Mouse (Mus musculus): ENCODE data around the gene Gm4064.
"Not testable (repeated sequence)": the region's sequence is repeated elsewhere in the genome, so short reads cannot be mapped to it uniquely, and the experiment has no call there.

The Gm4064 gene

DNA sequence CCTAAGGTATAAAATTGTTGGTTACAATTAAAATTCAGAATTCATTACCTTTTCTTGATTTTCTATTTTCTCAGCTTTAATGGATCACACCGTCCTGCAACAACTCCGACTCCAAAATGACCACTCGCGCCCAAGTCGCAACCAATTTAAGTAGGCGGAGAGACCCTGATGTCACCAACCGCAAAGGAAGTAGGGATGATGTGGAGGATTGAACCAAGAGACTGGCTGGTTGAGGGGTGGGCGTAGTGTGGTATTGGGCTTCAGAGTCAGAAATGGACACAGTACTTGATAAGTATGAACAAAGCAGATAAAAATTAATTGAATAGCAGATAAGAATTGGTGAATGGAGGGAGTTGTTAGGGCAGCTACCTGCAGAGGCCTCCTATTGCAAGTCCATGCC lies at the start of gene Gm4064:
Gm4064 (minus strand) TSS at position 101 of the 400 bp plus-strand sequence.
- ATAC-seq (ENCODE audit: insufficient number of reproducible peaks, low FRiP score, low TSS enrichment) = not testable (repeated sequence)

DNA sequence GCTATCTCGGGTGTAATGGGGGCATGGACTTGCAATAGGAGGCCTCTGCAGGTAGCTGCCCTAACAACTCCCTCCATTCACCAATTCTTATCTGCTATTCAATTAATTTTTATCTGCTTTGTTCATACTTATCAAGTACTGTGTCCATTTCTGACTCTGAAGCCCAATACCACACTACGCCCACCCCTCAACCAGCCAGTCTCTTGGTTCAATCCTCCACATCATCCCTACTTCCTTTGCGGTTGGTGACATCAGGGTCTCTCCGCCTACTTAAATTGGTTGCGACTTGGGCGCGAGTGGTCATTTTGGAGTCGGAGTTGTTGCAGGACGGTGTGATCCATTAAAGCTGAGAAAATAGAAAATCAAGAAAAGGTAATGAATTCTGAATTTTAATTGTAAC lies 34.4 kb upstream of the Gm4064 start, which contains the start of the genes Rbmy and Gm10256:
Rbmy (plus strand) TSS at position 301 of the 400 bp plus-strand sequence.
Gm10256 (plus strand) TSS at position 320 of the 400 bp plus-strand sequence.
- ATAC-seq (ENCODE audit: insufficient number of reproducible peaks, low FRiP score, low TSS enrichment) = not testable (repeated sequence)

Measured in cerebellum, adult (tissue).